Mouse (Mus musculus) CH12.LX (cell line): ENCODE measurements at regions not wholly inside any gene's neighbourhood (a gene's known extent, or its start where the extent isn't known, plus 50 kb on each side); places are given as distances from the start of the nearest gene placed in this dataset.

ENCODE experiments used
- DNase-seq: peaks from one replicate; pipeline ENCODE4 v3.0.0-alpha.2; 2013; ENCODE audit errors: extremely low read depth
- H3K27ac ChIP-seq: 2 replicates; pipeline ENCODE4 v1.5.1; 2012; ENCODE audit warnings: low read depth, mild to moderate bottlenecking, control low read depth, moderate library complexity; ENCODE audit not compliant: insufficient read depth
- H3K27me3 ChIP-seq: replicated peaks from 2 replicates; pipeline ENCODE3; 2012; ENCODE audit warnings: inconsistent platforms
- H3K36me3 ChIP-seq, 2 experiments: replicated peaks in 1 of 2; 2 replicates each; pipeline versions ENCODE3 to v1.6.1; 2012; ENCODE audit warnings: inconsistent platforms in 1 of 2, low read length in 1 of 2, mild to moderate bottlenecking in 1 of 2, mixed read lengths in 1 of 2, moderate library complexity in 1 of 2; ENCODE audit not compliant: control insufficient read depth in 1 of 2, insufficient read depth in 1 of 2
- H3K4me1 ChIP-seq, 2 experiments: 2 replicates each; pipeline ENCODE4 v1.6.1; 2012; ENCODE audit warnings: inconsistent platforms in 1 of 2, moderate library complexity in 1 of 2; ENCODE audit not compliant: insufficient read depth in 2 of 2, control insufficient read depth in 1 of 2
- H3K4me2 ChIP-seq: 2 replicates; pipeline ENCODE4 v1.6.1; 2012; ENCODE audit warnings: low read depth, mild to moderate bottlenecking, control low read depth; ENCODE audit not compliant: poor library complexity, insufficient read depth, severe bottlenecking
- H3K4me3 ChIP-seq, 3 experiments: fragments of 150-350 bp in 1 of 3; sonication (generic) in 1 of 3; replicated peaks in 1 of 3; 2 replicates each; pipeline versions ENCODE3 to v1.5.1; 2011 to 2012; ENCODE audit warnings: low read depth in 2 of 3, low read length in 2 of 3, mild to moderate bottlenecking in 2 of 3, moderate library complexity in 2 of 3, control low read depth in 1 of 3, improper control_type of control experiment in 1 of 3, inconsistent platforms in 1 of 3, mixed read lengths in 1 of 3; ENCODE audit not compliant: poor library complexity in 1 of 3
- H3K79me2 ChIP-seq: replicated peaks from 2 replicates; pipeline ENCODE4 v1.6.1; 2012; ENCODE audit warnings: mild to moderate bottlenecking, moderate library complexity; ENCODE audit not compliant: control insufficient read depth, poor library complexity, insufficient read depth, severe bottlenecking; ENCODE audit errors: extremely low read depth
- H3K9ac ChIP-seq: 2 replicates; pipeline ENCODE4 v1.6.1; 2012; ENCODE audit warnings: low read depth, mild to moderate bottlenecking, control low read depth, moderate library complexity; ENCODE audit not compliant: insufficient read depth
- H3K9me3 ChIP-seq: replicated peaks from 2 replicates; pipeline ENCODE3; 2012; ENCODE audit warnings: low read length, inconsistent platforms, mixed read lengths
- BHLHE40 ChIP-seq: IDR thresholded peaks from 2 replicates; pipeline ENCODE4 v1.6.1; 2011; ENCODE audit warnings: mild to moderate bottlenecking, low read depth, low read length, improper control_type of control experiment
- CHD1 ChIP-seq: IDR thresholded peaks from 2 replicates; pipeline ENCODE4 v1.6.1; 2012; ENCODE audit warnings: low read depth, low read length, improper control_type of control experiment, inconsistent platforms
- CHD2 ChIP-seq: IDR thresholded peaks from 2 replicates; pipeline ENCODE4 v1.6.1; 2011; ENCODE audit warnings: low read length, improper control_type of control experiment
- CTCF ChIP-seq, 2 experiments: IDR thresholded peaks in 1 of 2; conservative IDR thresholded peaks in 1 of 2; 2 replicates each; pipeline ENCODE4 v1.5.1; 2011 to 2012; ENCODE audit warnings: low read depth in 2 of 2, low read length in 2 of 2, improper control_type of control experiment in 1 of 2, inconsistent platforms in 1 of 2, mild to moderate bottlenecking in 1 of 2, moderate library complexity in 1 of 2
- ELF1 ChIP-seq: IDR thresholded peaks from 2 replicates; pipeline ENCODE4 v1.6.1; 2014; ENCODE audit warnings: low read depth, mild to moderate bottlenecking, inconsistent platforms, low read length, improper control_type of control experiment
- ETS1 ChIP-seq: conservative IDR thresholded peaks from 2 replicates; pipeline ENCODE4 v1.6.1; 2012; ENCODE audit warnings: low read depth, mild to moderate bottlenecking, inconsistent platforms, low read length, improper control_type of control experiment, moderate library complexity
- GABPA ChIP-seq: IDR thresholded peaks from 2 replicates; pipeline ENCODE4 v1.6.1; 2012; ENCODE audit warnings: low read depth, low read length, improper control_type of control experiment, inconsistent platforms; ENCODE audit not compliant: insufficient replicate concordance
- HCFC1 ChIP-seq: IDR thresholded peaks from 2 replicates; pipeline ENCODE4 v1.6.1; 2012; ENCODE audit warnings: low read depth, mild to moderate bottlenecking, inconsistent platforms, low read length, improper control_type of control experiment
- IRF4 ChIP-seq: IDR thresholded peaks from 2 replicates; pipeline ENCODE4 v1.6.1; 2014; ENCODE audit warnings: low read depth, mild to moderate bottlenecking, inconsistent platforms, low read length, improper control_type of control experiment
- JUN ChIP-seq: IDR thresholded peaks from 2 replicates; pipeline ENCODE4 v1.6.1; 2011; ENCODE audit warnings: low read depth, mild to moderate bottlenecking, low read length, improper control_type of control experiment, moderate library complexity; ENCODE audit not compliant: insufficient read depth
- MAFK ChIP-seq: IDR thresholded peaks from 2 replicates; pipeline ENCODE4 v1.6.1; 2011; ENCODE audit warnings: low read length, improper control_type of control experiment; ENCODE audit not compliant: insufficient replicate concordance
- MAX ChIP-seq: IDR thresholded peaks from 2 replicates; pipeline ENCODE4 v1.6.1; 2011; ENCODE audit warnings: low read length, improper control_type of control experiment
- MAZ ChIP-seq: IDR thresholded peaks from 2 replicates; pipeline ENCODE4 v1.6.1; 2012; ENCODE audit warnings: low read depth, mild to moderate bottlenecking, inconsistent platforms, low read length, improper control_type of control experiment, moderate library complexity
- MEF2A ChIP-seq: IDR thresholded peaks from 2 replicates; pipeline ENCODE4 v1.6.1; 2014; ENCODE audit warnings: low read depth, mild to moderate bottlenecking, inconsistent platforms, low read length, improper control_type of control experiment, borderline replicate concordance
- MXI1 ChIP-seq: IDR thresholded peaks from 2 replicates; pipeline ENCODE4 v1.6.1; 2011; ENCODE audit warnings: mild to moderate bottlenecking, low read depth, low read length, improper control_type of control experiment
- NRF1 ChIP-seq: IDR thresholded peaks from 2 replicates; pipeline ENCODE4 v1.6.1; 2014; ENCODE audit warnings: low read depth, mild to moderate bottlenecking, inconsistent platforms, low read length, improper control_type of control experiment, moderate library complexity
- POLR2A ChIP-seq: IDR thresholded peaks from 2 replicates; pipeline ENCODE4 v1.6.1; 2011; ENCODE audit warnings: low read depth, mild to moderate bottlenecking, improper control_type of control experiment, low read length
- POLR2AphosphoS2 ChIP-seq: IDR thresholded peaks from 2 replicates; pipeline ENCODE4 v1.6.1; 2011; ENCODE audit warnings: low read depth, low read length, improper control_type of control experiment
- RAD21 ChIP-seq: IDR thresholded peaks from 2 replicates; pipeline ENCODE4 v1.6.1; 2011; ENCODE audit warnings: low read depth, mild to moderate bottlenecking, low read length, improper control_type of control experiment, moderate library complexity
- RCOR1 ChIP-seq: conservative IDR thresholded peaks from 2 replicates; pipeline ENCODE4 v1.6.1; 2012; ENCODE audit warnings: low read depth, mild to moderate bottlenecking, inconsistent platforms, low read length, improper control_type of control experiment
- SIN3A ChIP-seq: IDR thresholded peaks from 2 replicates; pipeline ENCODE4 v1.6.1; 2012; ENCODE audit warnings: low read length, improper control_type of control experiment, inconsistent platforms
- SMC3 ChIP-seq: IDR thresholded peaks from 2 replicates; pipeline ENCODE4 v1.6.1; 2011; ENCODE audit warnings: low read depth, low read length, improper control_type of control experiment
- TBP ChIP-seq: conservative IDR thresholded peaks from 2 replicates; pipeline ENCODE4 v1.6.1; 2011; ENCODE audit warnings: low read depth, low read length, improper control_type of control experiment
- TCF12 ChIP-seq: IDR thresholded peaks from 2 replicates; pipeline ENCODE4 v1.6.1; 2014; ENCODE audit warnings: low read depth, mild to moderate bottlenecking, inconsistent platforms, low read length, improper control_type of control experiment
- USF2 ChIP-seq: conservative IDR thresholded peaks from 2 replicates; pipeline ENCODE4 v1.6.1; 2011; ENCODE audit warnings: low read depth, low read length, improper control_type of control experiment
- ZMIZ1 ChIP-seq: IDR thresholded peaks from 2 replicates; pipeline ENCODE4 v1.6.1; 2012; ENCODE audit warnings: low read depth, mild to moderate bottlenecking, inconsistent platforms, low read length, improper control_type of control experiment
- ZNF384 ChIP-seq: IDR thresholded peaks from 2 replicates; pipeline ENCODE4 v1.6.1; 2012; ENCODE audit warnings: low read depth, low read length, improper control_type of control experiment, inconsistent platforms
- dilution Hi-C: fragments of 300-500 bp; cut with MboI; formaldehyde crosslinking; loops from 2 replicates; pipeline ENCODE4 v1.14.3; 2020; ENCODE audit warnings: low sequenced_read_pairs; ENCODE audit not compliant: extremely low pct_unique_long_range_greater_than_20kb, extremely low pct_ligation_motif_present
- in situ Hi-C: fragments of 300-500 bp; cut with MboI; formaldehyde crosslinking; loops from 3 replicates; pipeline ENCODE4 v1.14.3; 2019; ENCODE audit warnings: low sequenced_read_pairs, low pct_ligation_motif_present, low pct_unique_long_range_greater_than_20kb, mixed read lengths

GRCm38 (mm10) chr6:66114366-66114765 is 162.0 kb downstream of the 4930544G11Rik start:
- Histone ChIP-seq H3K4me3 (no peak overlapping the region), H3K36me3 (no peaks in the 10 kb centered on the region), H3K9ac (no peak overlapping the region), H3K27ac (no peak overlapping the region), H3K9me3 (no peaks in the 10 kb centered on the region), H3K4me2 (no peak overlapping the region), H3K4me1 (no peaks in the 10 kb centered on the region), H3K27me3 (no peaks in the 10 kb centered on the region), H3K79me2 (no peaks in the 10 kb centered on the region)
- TF ChIP-seq CHD1 (no peak), HCFC1 (no peak), JUN (no peak), BHLHE40 (no peak), ETS1 (no peak), CHD2 (no peak), SIN3A (no peak), CTCF (conservative IDR thresholded peaks at IDR 0.05 in 1 of 2, IDR thresholded peaks at IDR 0.05 in 1 of 2; ENCODE audit: low read depth in 2 of 2, low read length in 2 of 2) (0 out of 4 replicates have a peak, but pooled peaks of 1 of the 2 experiments have one; percentile 1), ZNF384 (no peak), POLR2AphosphoS2 (no peak), USF2 (no peak), ZMIZ1 (no peak), MAFK (no peak), IRF4 (no peak), RAD21 (peak; percentile 7)
- dilution Hi-C loops (no loop called here), in situ Hi-C loops (no loop called here)
- DNase-seq: no peak

- Histone ChIP-seq H3K9me3 (no peaks in the 10 kb centered on the region), H3K36me3 (no peaks in the 10 kb centered on the region), H3K9ac (no peak overlapping the region), H3K4me3 (no peak overlapping the region), H3K4me2 (no peak overlapping the region), H3K27me3 (no peaks in the 10 kb centered on the region), H3K79me2 (no peaks in the 10 kb centered on the region), H3K4me1 (no peaks in the 10 kb centered on the region), H3K27ac (no peak overlapping the region)
- TF ChIP-seq USF2: no peak
- no peak for TF ChIP-seq MAZ
- no peak for TF ChIP-seq POLR2AphosphoS2
- no peak for TF ChIP-seq ZMIZ1
- no peak for TF ChIP-seq NRF1
- no peak for TF ChIP-seq TCF12
- TF ChIP-seq SMC3: no peak
- no peak for TF ChIP-seq MAX
- TF ChIP-seq TBP: no peak
- TF ChIP-seq MXI1: no peak
- no peak for TF ChIP-seq RCOR1
- no peak for TF ChIP-seq ZNF384
- no peak for TF ChIP-seq POLR2A
- no peak for TF ChIP-seq GABPA
- TF ChIP-seq MEF2A: no peak
- no peak for TF ChIP-seq CTCF (conservative IDR thresholded peaks at IDR 0.05 in 1 of 2, IDR thresholded peaks at IDR 0.05 in 1 of 2; ENCODE audit: low read depth in 2 of 2, low read length in 2 of 2)
- no peak for TF ChIP-seq ELF1
- no peak for DNase-seq
- dilution Hi-C loops: no loop called here
- in situ Hi-C loops: no loop called here
Observed at GRCm38 (mm10) chr6:66121479-66122183, 169.2 kb downstream of the 4930544G11Rik start.
